Mouse (Mus musculus): ENCODE data around the gene Ptcd3. TPM values are rescaled to one million over a fixed set of nuclear protein-coding genes. Genes with fewer than 3 reads are reported as not detected.

Gene Ptcd3
- polyA plus RNA-seq, 2 experiments = 62.4 to 91.0 TPM

DNA sequence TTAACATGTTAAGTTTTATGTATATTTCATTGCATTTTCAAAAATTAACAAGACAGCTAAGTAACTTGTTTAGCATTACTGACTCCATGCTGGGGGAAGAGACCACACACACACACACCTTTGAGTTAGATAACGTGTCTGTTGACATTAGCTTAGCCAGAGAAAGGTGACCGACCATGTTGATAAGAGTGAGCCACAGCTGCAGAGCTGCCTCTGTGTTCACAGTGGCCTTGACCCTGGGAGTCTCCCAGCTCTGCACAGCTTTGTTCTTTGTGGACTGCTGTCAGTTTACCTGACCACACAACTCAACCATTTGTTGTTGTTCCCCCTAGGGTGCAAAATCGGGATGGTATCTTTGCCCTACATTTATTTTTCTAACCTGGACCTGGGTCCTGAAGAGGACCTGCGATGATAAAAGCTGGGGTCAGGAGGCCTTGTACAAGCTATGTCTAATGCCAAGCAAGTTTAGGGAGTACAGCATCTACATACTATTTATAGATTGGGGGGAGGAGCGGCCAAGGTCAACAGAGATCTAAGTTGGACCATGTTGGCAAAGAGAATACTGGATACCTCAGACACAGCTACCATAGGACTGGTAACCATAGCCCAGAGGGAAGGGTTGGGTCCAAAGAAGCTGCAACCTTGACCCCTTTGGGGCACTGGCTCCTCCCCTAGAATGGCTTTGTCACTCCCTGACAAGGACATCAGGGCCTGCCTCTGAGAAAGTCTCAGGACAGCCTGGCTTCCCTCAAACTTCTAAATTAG lies 3.3 kb upstream of the Ptcd3 start:
- DNase-seq (ENCODE audit: low spot score) = no peak

GRCm38 (mm10) chr6:71909840-71910239 lies 1.3 kb upstream of the Ptcd3 start:
- no peaks in the 10 kb centered on the region for H3K9me3 ChIP-seq (ENCODE audit: control insufficient read depth, low read length)
- DNase-seq (ENCODE audit: low spot score) (no peak), ATAC-seq (ENCODE audit: low FRiP score, low read depth) (no peak)
- peaks cover 40% of the 10 kb centered on the region for H3K36me3 ChIP-seq (ENCODE audit: control insufficient read depth, insufficient read depth, low read length)
- H3K4me2 ChIP-seq (replicated peaks; ENCODE audit: low read depth, low read length, severe bottlenecking) = peak overlapping the region; percentile 51
- no peaks in the 10 kb centered on the region for H3K27me3 ChIP-seq (ENCODE audit: control insufficient read depth, insufficient read depth, low read length)
- WGBS = 75% methylated on average over 6 of the region's 6 CpGs
- H3K4me3 ChIP-seq (replicated peaks; ENCODE audit: low read length) = peak overlapping the region; percentile 67
- H3K27ac ChIP-seq (replicated peaks; ENCODE audit: low read depth, low read length) = no peak overlapping the region
- H3K4me1 ChIP-seq (ENCODE audit: control insufficient read depth, insufficient read depth, low read length) = peaks cover 4% of the 10 kb centered on the region; the same call in 1 of the 2 replicates
- H3K9ac ChIP-seq (ENCODE audit: low read depth, low read length, severe bottlenecking) = no peak overlapping the region
- no peak for TF ChIP-seq POLR2A (IDR thresholded peaks at IDR 0.05; ENCODE audit: borderline replicate concordance, extremely low read depth, insufficient read depth, insufficient read length)

More for the DNA sequence above, 3.3 kb upstream of the Ptcd3 start:
- Histone ChIP-seq H3K4me3 (replicated peaks; ENCODE audit: low read length) (no peak overlapping the region), H3K27ac (replicated peaks; ENCODE audit: low read depth, low read length) (no peak overlapping the region), H3K4me2 (replicated peaks; ENCODE audit: low read depth, low read length, severe bottlenecking) (no peak overlapping the region), H3K9ac (ENCODE audit: low read depth, low read length, severe bottlenecking) (no peak overlapping the region), H3K36me3 (ENCODE audit: control insufficient read depth, insufficient read depth, low read length) (peaks cover 38% of the 10 kb centered on the region), H3K27me3 (ENCODE audit: control insufficient read depth, insufficient read depth, low read length) (no peaks in the 10 kb centered on the region), H3K9me3 (ENCODE audit: control insufficient read depth, low read length) (no peaks in the 10 kb centered on the region), H3K4me1 (ENCODE audit: control insufficient read depth, insufficient read depth, low read length) (peaks cover 4% of the 10 kb centered on the region; the same call in 1 of the 2 replicates)
- ATAC-seq (ENCODE audit: low FRiP score, low read depth) = no peak
- 86% methylated on average over 5 of the region's 5 CpGs for WGBS
- TF ChIP-seq POLR2A (IDR thresholded peaks at IDR 0.05; ENCODE audit: borderline replicate concordance, extremely low read depth, insufficient read depth, insufficient read length) = no peak

- Histone ChIP-seq H3K9ac (ENCODE audit: low read depth, low read length, severe bottlenecking) (peak overlapping the region; percentile 69), H3K4me2 (replicated peaks; ENCODE audit: low read depth, low read length, severe bottlenecking) (peak overlapping the region; percentile 51), H3K36me3 (ENCODE audit: control insufficient read depth, insufficient read depth, low read length) (peaks cover 42% of the 10 kb centered on the region), H3K27me3 (ENCODE audit: control insufficient read depth, insufficient read depth, low read length) (no peaks in the 10 kb centered on the region), H3K4me3 (replicated peaks; ENCODE audit: low read length) (peak overlapping the region; percentile 67), H3K9me3 (ENCODE audit: control insufficient read depth, low read length) (no peaks in the 10 kb centered on the region), H3K27ac (replicated peaks; ENCODE audit: low read depth, low read length) (no peak overlapping the region), H3K4me1 (ENCODE audit: control insufficient read depth, insufficient read depth, low read length) (peaks cover 4% of the 10 kb centered on the region; the same call in 1 of the 2 replicates)
- no peak for TF ChIP-seq POLR2A (IDR thresholded peaks at IDR 0.05; ENCODE audit: borderline replicate concordance, extremely low read depth, insufficient read depth, insufficient read length)
- DNase-seq (ENCODE audit: low spot score) = no peak
- WGBS = 21% methylated on average over 10 of the region's 10 CpGs
- no peak for ATAC-seq (ENCODE audit: low FRiP score, low read depth)
Measured at GRCm38 (mm10) chr6:71909384-71909783, 834 bp upstream of the Ptcd3 start.

- no peak overlapping the region for H3K27ac ChIP-seq (replicated peaks; ENCODE audit: low read depth, low read length)
- 4% methylated on average over 4 of the region's 4 CpGs for WGBS
- H3K4me2 ChIP-seq (replicated peaks; ENCODE audit: low read depth, low read length, severe bottlenecking) = peak overlapping the region; percentile 51
- peaks cover 4% of the 10 kb centered on the region; the same call in 1 of the 2 replicates for H3K4me1 ChIP-seq (ENCODE audit: control insufficient read depth, insufficient read depth, low read length)
- H3K9me3 ChIP-seq (ENCODE audit: control insufficient read depth, low read length) = no peaks in the 10 kb centered on the region
- no peaks in the 10 kb centered on the region for H3K27me3 ChIP-seq (ENCODE audit: control insufficient read depth, insufficient read depth, low read length)
- no peak for ATAC-seq (ENCODE audit: low FRiP score, low read depth)
- H3K4me3 ChIP-seq (replicated peaks; ENCODE audit: low read length) = peak overlapping the region; percentile 67
- DNase-seq (ENCODE audit: low spot score) = no peak
- no peak for TF ChIP-seq POLR2A (IDR thresholded peaks at IDR 0.05; ENCODE audit: borderline replicate concordance, extremely low read depth, insufficient read depth, insufficient read length)
- peak overlapping the region; percentile 69 for H3K9ac ChIP-seq (ENCODE audit: low read depth, low read length, severe bottlenecking)
- peaks cover 43% of the 10 kb centered on the region for H3K36me3 ChIP-seq (ENCODE audit: control insufficient read depth, insufficient read depth, low read length)
Measured at GRCm38 (mm10) chr6:71907702-71908235, 781 bp downstream of the Ptcd3 start.

GRCm38 (mm10) chr6:71893263-71893662 lies 15.3 kb downstream of the Ptcd3 start:
- Histone ChIP-seq H3K27me3 (ENCODE audit: control insufficient read depth, insufficient read depth, low read length) (no peaks in the 10 kb centered on the region), H3K36me3 (ENCODE audit: control insufficient read depth, insufficient read depth, low read length) (peaks cover 93% of the 10 kb centered on the region), H3K9me3 (ENCODE audit: control insufficient read depth, low read length) (no peaks in the 10 kb centered on the region), H3K27ac (replicated peaks; ENCODE audit: low read depth, low read length) (no peak overlapping the region), H3K4me1 (ENCODE audit: control insufficient read depth, insufficient read depth, low read length) (no peaks in the 10 kb centered on the region), H3K9ac (ENCODE audit: low read depth, low read length, severe bottlenecking) (no peak overlapping the region), H3K4me3 (replicated peaks; ENCODE audit: low read length) (no peak overlapping the region), H3K4me2 (replicated peaks; ENCODE audit: low read depth, low read length, severe bottlenecking) (no peak overlapping the region)
- ATAC-seq (ENCODE audit: low FRiP score, low read depth) (no peak), DNase-seq (ENCODE audit: low spot score) (no peak)
- WGBS = 92% methylated on average over 4 of the region's 4 CpGs
- no peak for TF ChIP-seq POLR2A (IDR thresholded peaks at IDR 0.05; ENCODE audit: borderline replicate concordance, extremely low read depth, insufficient read depth, insufficient read length)
